Mouse (Mus musculus): ENCODE measurements around the gene Memo1.

GRCm38 (mm10) chr17:74284397-74285115 lies 10.8 kb downstream of the Memo1 start:
- no peak for TF ChIP-seq EP300 (optimal IDR thresholded peaks at IDR 0.05)
- TF ChIP-seq CTCF (IDR thresholded peaks at IDR 0.05; ENCODE audit: low read depth): no peak
